Mouse (Mus musculus): ENCODE results near the gene Olfr67. TPM values are rescaled to one million over a fixed set of nuclear protein-coding genes. Genes with fewer than 3 reads are reported as not detected.
"Not testable (repeated sequence)": the region's sequence is repeated elsewhere in the genome, so short reads cannot be mapped to it uniquely, and the experiment has no call there.

Olfr67 gene
- not detected in 2 replicates for total RNA-seq (2012; rRNA removed)

DNA sequence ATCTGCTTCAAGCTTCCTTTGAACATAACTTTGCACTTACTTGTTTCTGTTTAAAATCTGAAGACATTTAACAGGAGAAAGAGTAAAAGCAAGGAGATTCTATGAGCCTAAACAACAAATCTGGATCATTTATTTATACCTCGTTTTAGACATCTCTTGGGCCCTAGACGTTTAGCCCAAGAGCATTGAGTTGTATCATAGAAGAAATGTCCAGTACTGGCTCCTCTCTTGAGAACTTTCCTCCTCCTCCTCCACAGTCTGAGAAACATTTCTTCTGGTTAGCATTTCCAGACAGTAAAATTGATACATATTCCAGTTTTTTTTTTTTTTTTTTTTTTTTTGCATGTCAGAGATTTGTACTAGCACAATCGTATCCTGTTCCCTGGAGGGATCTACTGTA is at the start of gene Olfr67:
Gene Olfr67 (minus strand): TSS at position 101 of the 400 bp plus-strand sequence.
- Histone ChIP-seq H3K9me3 (ENCODE audit: control insufficient read depth, insufficient read depth, low read depth, low read length) (no peaks in the 10 kb centered on the region), H3K9ac (ENCODE audit: insufficient read depth, low read depth, low read length, poor library complexity, severe bottlenecking) (no peak within 1 kb of the TSS), H3K4me1 (ENCODE audit: control insufficient read depth in 2 of 2, insufficient read depth in 2 of 2, low read length in 2 of 2, poor library complexity in 1 of 2) (no peaks in the 10 kb centered on the region), H3K4me3 (ENCODE audit: insufficient read depth in 1 of 2, low read depth in 1 of 2, low read length in 2 of 2, poor library complexity in 1 of 2, severe bottlenecking in 1 of 2) (no peak within 1 kb of the TSS), H3K36me3 (ENCODE audit: control insufficient read depth, insufficient read depth, low read length, poor library complexity, severe bottlenecking) (no peaks in the 10 kb centered on the region), H3K27ac (ENCODE audit: insufficient read depth, low read depth, low read length, poor library complexity, severe bottlenecking) (no peak within 1 kb of the TSS)
- TF ChIP-seq ZNF384 (IDR thresholded peaks at IDR 0.05; ENCODE audit: low read depth, low read length) (no peak), CHD2 (IDR thresholded peaks at IDR 0.05; ENCODE audit: low read depth, low read length) (no peak), ZC3H11A (IDR thresholded peaks at IDR 0.05; ENCODE audit: borderline replicate concordance, low read depth, low read length) (no peak), MAFK (IDR thresholded peaks at IDR 0.05; ENCODE audit: insufficient read depth, low read depth, low read length) (no peak), HCFC1 (IDR thresholded peaks at IDR 0.05; ENCODE audit: borderline replicate concordance, insufficient read depth, low read length) (no peak)
- no peak for DNase-seq (ENCODE audit: low read depth, low spot score)
- in situ Hi-C loops (cut with MboI; ENCODE audit: low sequenced_read_pairs in 2 of 2, unreplicated experiment in 2 of 2), result no loop called here

DNA sequence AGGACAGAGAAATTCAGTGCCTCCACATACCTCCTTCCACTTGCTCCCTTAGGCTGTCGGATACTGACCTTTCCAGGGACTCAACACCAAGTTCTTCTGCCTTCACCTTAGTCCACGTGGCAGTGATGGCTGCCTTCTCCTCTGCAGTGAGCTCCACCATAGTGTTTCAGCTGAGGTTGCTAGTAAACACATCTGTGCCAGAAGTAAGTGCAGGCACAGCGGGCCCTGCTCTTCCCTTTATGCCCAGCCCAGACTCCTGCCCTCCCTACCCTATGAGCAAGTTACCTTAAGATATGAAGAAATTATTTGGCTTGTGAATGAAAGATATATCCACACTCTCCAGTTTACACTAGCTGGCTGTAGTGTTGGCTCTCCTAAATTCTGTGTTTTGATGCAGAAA is 48.6 kb upstream of the Olfr67 start, which contains the start of gene Hbb-bh2:
Gene Hbb-bh2 (minus strand): TSS at position 253 of the 400 bp plus-strand sequence.
- Histone ChIP-seq H3K4me3 (ENCODE audit: insufficient read depth in 1 of 2, low read depth in 1 of 2, low read length in 2 of 2, poor library complexity in 1 of 2, severe bottlenecking in 1 of 2) (no peak within 1 kb of the TSS), H3K4me1 (ENCODE audit: control insufficient read depth in 2 of 2, insufficient read depth in 2 of 2, low read length in 2 of 2, poor library complexity in 1 of 2) (no peaks in the 10 kb centered on the region), H3K9ac (ENCODE audit: insufficient read depth, low read depth, low read length, poor library complexity, severe bottlenecking) (no peak within 1 kb of the TSS), H3K27ac (ENCODE audit: insufficient read depth, low read depth, low read length, poor library complexity, severe bottlenecking) (no peak within 1 kb of the TSS), H3K9me3 (ENCODE audit: control insufficient read depth, insufficient read depth, low read depth, low read length) (no peaks in the 10 kb centered on the region), H3K36me3 (ENCODE audit: control insufficient read depth, insufficient read depth, low read length, poor library complexity, severe bottlenecking) (no peaks in the 10 kb centered on the region)
- TF ChIP-seq ZC3H11A (IDR thresholded peaks at IDR 0.05; ENCODE audit: borderline replicate concordance, low read depth, low read length) (no peak), MAFK (IDR thresholded peaks at IDR 0.05; ENCODE audit: insufficient read depth, low read depth, low read length) (no peak), ZNF384 (IDR thresholded peaks at IDR 0.05; ENCODE audit: low read depth, low read length) (no peak), CHD2 (IDR thresholded peaks at IDR 0.05; ENCODE audit: low read depth, low read length) (no peak), HCFC1 (IDR thresholded peaks at IDR 0.05; ENCODE audit: borderline replicate concordance, insufficient read depth, low read length) (no peak)
- DNase-seq (ENCODE audit: low read depth, low spot score), result no peak
- in situ Hi-C loops (cut with MboI; ENCODE audit: low sequenced_read_pairs in 2 of 2, unreplicated experiment in 2 of 2), result no loop called here

DNA sequence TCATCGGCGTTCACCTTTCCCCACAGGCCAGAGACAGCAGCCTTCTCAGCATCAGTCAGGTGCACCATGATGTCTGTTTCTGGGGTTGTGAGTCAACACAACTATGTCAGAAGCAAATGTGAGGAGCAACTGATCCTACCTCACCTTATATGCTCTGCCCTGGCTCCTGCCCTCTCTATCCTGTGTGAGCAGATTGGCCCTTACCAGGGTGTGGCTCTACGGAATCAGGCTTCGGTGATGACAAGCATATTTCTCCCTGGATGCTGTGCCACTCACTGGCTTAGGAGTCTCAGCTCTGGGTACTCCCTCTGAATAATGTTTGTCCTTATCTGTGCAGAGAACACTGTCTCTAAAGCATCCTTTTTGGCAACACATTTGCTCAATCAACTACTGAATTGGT is 36.2 kb upstream of the Olfr67 start, which contains the start of gene Hbb-bs:
Gene Hbb-bs (minus strand): TSS at position 289 of the 400 bp plus-strand sequence.
- H3K9me3 ChIP-seq (ENCODE audit: control insufficient read depth, insufficient read depth, low read depth, low read length), result no peaks in the 10 kb centered on the region
- H3K27ac ChIP-seq (ENCODE audit: insufficient read depth, low read depth, low read length, poor library complexity, severe bottlenecking), result no peak within 1 kb of the TSS
- H3K4me1 ChIP-seq (ENCODE audit: control insufficient read depth in 2 of 2, insufficient read depth in 2 of 2, low read length in 2 of 2, poor library complexity in 1 of 2), result no peaks in the 10 kb centered on the region
- no peaks in the 10 kb centered on the region for H3K36me3 ChIP-seq (ENCODE audit: control insufficient read depth, insufficient read depth, low read length, poor library complexity, severe bottlenecking)
- TF ChIP-seq CHD2 (IDR thresholded peaks at IDR 0.05; ENCODE audit: low read depth, low read length), result no peak
- no peak for TF ChIP-seq ZC3H11A (IDR thresholded peaks at IDR 0.05; ENCODE audit: borderline replicate concordance, low read depth, low read length)
- TF ChIP-seq ZNF384 (IDR thresholded peaks at IDR 0.05; ENCODE audit: low read depth, low read length), result no peak
- TF ChIP-seq HCFC1 (IDR thresholded peaks at IDR 0.05; ENCODE audit: borderline replicate concordance, insufficient read depth, low read length), result no peak
- no peak for TF ChIP-seq MAFK (IDR thresholded peaks at IDR 0.05; ENCODE audit: insufficient read depth, low read depth, low read length)
- DNase-seq (ENCODE audit: low read depth, low spot score), result no peak
- no peak within 1 kb of the TSS for H3K4me3 ChIP-seq (ENCODE audit: insufficient read depth in 1 of 2, low read depth in 1 of 2, low read length in 2 of 2, poor library complexity in 1 of 2, severe bottlenecking in 1 of 2)
- H3K9ac ChIP-seq (ENCODE audit: insufficient read depth, low read depth, low read length, poor library complexity, severe bottlenecking), result no peak within 1 kb of the TSS
- in situ Hi-C loops (cut with MboI; ENCODE audit: low sequenced_read_pairs in 2 of 2, unreplicated experiment in 2 of 2), result no loop called here

DNA sequence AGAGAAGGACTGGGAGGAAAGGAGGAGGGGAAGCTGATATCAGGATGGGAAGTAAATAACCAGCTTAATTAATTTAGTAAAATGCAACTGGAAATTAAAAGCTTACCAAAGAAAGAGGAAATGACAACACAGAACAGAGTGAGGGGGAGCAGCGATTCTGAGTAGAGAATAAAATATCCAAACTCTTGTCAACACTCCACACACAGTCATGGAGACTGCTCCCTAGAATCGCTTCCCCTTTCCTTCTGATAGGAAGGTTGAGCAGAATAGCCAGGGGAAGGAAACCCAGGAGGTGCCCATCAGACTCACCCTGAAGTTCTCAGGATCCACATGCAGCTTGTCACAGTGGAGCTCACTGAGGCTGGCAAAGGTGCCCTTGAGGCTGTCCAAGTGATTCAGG is 35.5 kb upstream of the Olfr67 start:
- H3K4me1 ChIP-seq (ENCODE audit: control insufficient read depth in 2 of 2, insufficient read depth in 2 of 2, low read length in 2 of 2, poor library complexity in 1 of 2); H3K4me3 ChIP-seq (ENCODE audit: insufficient read depth in 1 of 2, low read depth in 1 of 2, low read length in 2 of 2, poor library complexity in 1 of 2, severe bottlenecking in 1 of 2); H3K9me3 ChIP-seq (ENCODE audit: control insufficient read depth, insufficient read depth, low read depth, low read length); H3K9ac ChIP-seq (ENCODE audit: insufficient read depth, low read depth, low read length, poor library complexity, severe bottlenecking); in situ Hi-C loops (cut with MboI; ENCODE audit: low sequenced_read_pairs in 2 of 2, unreplicated experiment in 2 of 2); DNase-seq (ENCODE audit: low read depth, low spot score); H3K36me3 ChIP-seq (ENCODE audit: control insufficient read depth, insufficient read depth, low read length, poor library complexity, severe bottlenecking); H3K27ac ChIP-seq (ENCODE audit: insufficient read depth, low read depth, low read length, poor library complexity, severe bottlenecking): not testable (repeated sequence)

DNA sequence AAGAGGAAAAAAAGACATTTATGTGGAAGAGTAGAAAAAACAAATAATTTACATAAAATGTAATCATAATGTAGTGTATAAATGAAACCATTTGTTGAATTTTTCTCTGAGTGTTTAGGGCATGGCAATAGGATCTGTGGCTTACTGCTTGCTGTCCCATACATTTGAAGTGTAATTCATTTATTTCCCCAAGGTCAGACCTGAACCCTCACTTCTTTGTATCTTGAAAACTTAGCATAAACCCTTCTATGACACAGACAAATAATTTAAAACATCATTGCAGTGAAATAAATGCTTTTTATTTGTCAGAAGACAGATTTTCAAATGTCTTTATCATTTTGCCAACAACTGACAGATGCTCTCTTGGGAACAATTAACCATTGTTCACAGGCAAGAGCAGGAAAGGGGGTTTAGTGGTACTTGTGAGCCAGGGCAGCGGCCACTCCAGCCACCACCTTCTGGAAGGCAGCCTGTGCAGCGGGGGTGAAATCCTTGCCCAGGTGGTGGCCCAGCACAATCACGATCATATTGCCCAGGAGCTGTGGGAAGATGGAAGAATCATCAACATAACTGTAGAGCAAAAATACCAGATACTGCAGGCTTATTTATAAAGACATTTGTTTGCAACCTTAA is 34.8 kb upstream of the Olfr67 start:
- no peaks in the 10 kb centered on the region for H3K4me1 ChIP-seq (ENCODE audit: control insufficient read depth in 2 of 2, insufficient read depth in 2 of 2, low read length in 2 of 2, poor library complexity in 1 of 2)
- in situ Hi-C loops (cut with MboI; ENCODE audit: low sequenced_read_pairs in 2 of 2, unreplicated experiment in 2 of 2), result no loop called here
- no peak for DNase-seq (ENCODE audit: low read depth, low spot score)
- no peak overlapping the region for H3K4me3 ChIP-seq (ENCODE audit: insufficient read depth in 1 of 2, low read depth in 1 of 2, low read length in 2 of 2, poor library complexity in 1 of 2, severe bottlenecking in 1 of 2)
- H3K9me3 ChIP-seq (ENCODE audit: control insufficient read depth, insufficient read depth, low read depth, low read length), result no peaks in the 10 kb centered on the region
- no peak overlapping the region for H3K27ac ChIP-seq (ENCODE audit: insufficient read depth, low read depth, low read length, poor library complexity, severe bottlenecking)
- no peaks in the 10 kb centered on the region for H3K36me3 ChIP-seq (ENCODE audit: control insufficient read depth, insufficient read depth, low read length, poor library complexity, severe bottlenecking)
- no peak overlapping the region for H3K9ac ChIP-seq (ENCODE audit: insufficient read depth, low read depth, low read length, poor library complexity, severe bottlenecking)
- TF ChIP-seq MAFK (IDR thresholded peaks at IDR 0.05; ENCODE audit: insufficient read depth, low read depth, low read length), result no peak
- TF ChIP-seq HCFC1 (IDR thresholded peaks at IDR 0.05; ENCODE audit: borderline replicate concordance, insufficient read depth, low read length), result no peak
- no peak for TF ChIP-seq CHD2 (IDR thresholded peaks at IDR 0.05; ENCODE audit: low read depth, low read length)
- TF ChIP-seq ZC3H11A (IDR thresholded peaks at IDR 0.05; ENCODE audit: borderline replicate concordance, low read depth, low read length), result no peak
- no peak for TF ChIP-seq ZNF384 (IDR thresholded peaks at IDR 0.05; ENCODE audit: low read depth, low read length)
